Mouse (Mus musculus): ENCODE results near the gene Hlcs. TPM values are rescaled to one million over a fixed set of nuclear protein-coding genes. Genes with fewer than 3 reads are reported as not detected.

The Hlcs gene
- polyA plus RNA-seq, 1 experiment = 7.5 TPM

- Histone ChIP-seq H3K4me3 (replicated peaks; ENCODE audit: control insufficient read depth, low read depth, low read length) (no peak overlapping the region), H3K4me1 (ENCODE audit: control insufficient read depth, insufficient read depth, low read length) (no peaks in the 10 kb centered on the region), H3K27ac (ENCODE audit: control insufficient read depth, insufficient read depth, low read depth, low read length, poor library complexity) (no peak overlapping the region)
- TF ChIP-seq POLR2A (IDR thresholded peaks at IDR 0.05; ENCODE audit: borderline replicate concordance, control insufficient read depth, low read depth, low read length) (no peak), CTCF (IDR thresholded peaks at IDR 0.05; ENCODE audit: control insufficient read depth, insufficient read depth, low read length) (no peak)
- 47% methylated on average over 9 of the region's 9 CpGs for WGBS
Measured at GRCm38 (mm10) chr16:94126200-94126599, 187.2 kb downstream of the Hlcs start.

GRCm38 (mm10) chr16:94125172-94125981, 188.0 kb downstream of the Hlcs start:
- 4% methylated on average over 72 of the region's 83 CpGs for WGBS
- TF ChIP-seq CTCF (IDR thresholded peaks at IDR 0.05; ENCODE audit: control insufficient read depth, insufficient read depth, low read length) (no peak), POLR2A (IDR thresholded peaks at IDR 0.05; ENCODE audit: borderline replicate concordance, control insufficient read depth, low read depth, low read length) (no peak)
- no peak overlapping the region for H3K4me3 ChIP-seq (replicated peaks; ENCODE audit: control insufficient read depth, low read depth, low read length)
- no peak overlapping the region; the same call in 1 of the 2 replicates for H3K27ac ChIP-seq (ENCODE audit: control insufficient read depth, insufficient read depth, low read depth, low read length, poor library complexity)
- H3K4me1 ChIP-seq (ENCODE audit: control insufficient read depth, insufficient read depth, low read length) = no peaks in the 10 kb centered on the region

- Histone ChIP-seq H3K27ac (ENCODE audit: control insufficient read depth, insufficient read depth, low read depth, low read length, poor library complexity) (no peak overlapping the region), H3K4me1 (ENCODE audit: control insufficient read depth, insufficient read depth, low read length) (no peaks in the 10 kb centered on the region), H3K4me3 (replicated peaks; ENCODE audit: control insufficient read depth, low read depth, low read length) (no peak overlapping the region)
- WGBS = 55% methylated on average over 11 of the region's 11 CpGs
- TF ChIP-seq POLR2A (IDR thresholded peaks at IDR 0.05; ENCODE audit: borderline replicate concordance, control insufficient read depth, low read depth, low read length) = no peak
- TF ChIP-seq CTCF (IDR thresholded peaks at IDR 0.05; ENCODE audit: control insufficient read depth, insufficient read depth, low read length) = no peak
Measured at GRCm38 (mm10) chr16:94123247-94123646, 190.1 kb downstream of the Hlcs start.

GRCm38 (mm10) chr16:94122347-94122746, 191.0 kb downstream of the Hlcs start:
- Histone ChIP-seq H3K4me3 (replicated peaks; ENCODE audit: control insufficient read depth, low read depth, low read length) (no peak overlapping the region), H3K4me1 (ENCODE audit: control insufficient read depth, insufficient read depth, low read length) (no peaks in the 10 kb centered on the region), H3K27ac (ENCODE audit: control insufficient read depth, insufficient read depth, low read depth, low read length, poor library complexity) (no peak overlapping the region)
- WGBS = 3% methylated on average over 3 of the region's 3 CpGs
- TF ChIP-seq CTCF (IDR thresholded peaks at IDR 0.05; ENCODE audit: control insufficient read depth, insufficient read depth, low read length) (no peak), POLR2A (IDR thresholded peaks at IDR 0.05; ENCODE audit: borderline replicate concordance, control insufficient read depth, low read depth, low read length) (no peak)

GRCm38 (mm10) chr16:94118394-94118793, 195.0 kb downstream of the Hlcs start:
- no peak for TF ChIP-seq POLR2A (IDR thresholded peaks at IDR 0.05; ENCODE audit: borderline replicate concordance, control insufficient read depth, low read depth, low read length)
- no peak for TF ChIP-seq CTCF (IDR thresholded peaks at IDR 0.05; ENCODE audit: control insufficient read depth, insufficient read depth, low read length)
- H3K4me3 ChIP-seq (replicated peaks; ENCODE audit: control insufficient read depth, low read depth, low read length) = no peak overlapping the region
- WGBS = 86% methylated on average over 1 of the region's 1 CpGs
- H3K27ac ChIP-seq (ENCODE audit: control insufficient read depth, insufficient read depth, low read depth, low read length, poor library complexity) = no peak overlapping the region
- no peaks in the 10 kb centered on the region; the same call in 1 of the 2 replicates for H3K4me1 ChIP-seq (ENCODE audit: control insufficient read depth, insufficient read depth, low read length)

GRCm38 (mm10) chr16:94117333-94117732, 196.0 kb downstream of the Hlcs start:
- no peak overlapping the region for H3K27ac ChIP-seq (ENCODE audit: control insufficient read depth, insufficient read depth, low read depth, low read length, poor library complexity)
- TF ChIP-seq POLR2A (IDR thresholded peaks at IDR 0.05; ENCODE audit: borderline replicate concordance, control insufficient read depth, low read depth, low read length) (no peak), CTCF (IDR thresholded peaks at IDR 0.05; ENCODE audit: control insufficient read depth, insufficient read depth, low read length) (no peak)
- no peaks in the 10 kb centered on the region; the same call in 1 of the 2 replicates for H3K4me1 ChIP-seq (ENCODE audit: control insufficient read depth, insufficient read depth, low read length)
- H3K4me3 ChIP-seq (replicated peaks; ENCODE audit: control insufficient read depth, low read depth, low read length) = no peak overlapping the region
- WGBS = 61% methylated on average over 6 of the region's 6 CpGs

- WGBS = 51% methylated on average over 9 of the region's 9 CpGs
- no peak for TF ChIP-seq CTCF (IDR thresholded peaks at IDR 0.05; ENCODE audit: control insufficient read depth, insufficient read depth, low read length)
- no peak for TF ChIP-seq POLR2A (IDR thresholded peaks at IDR 0.05; ENCODE audit: borderline replicate concordance, control insufficient read depth, low read depth, low read length)
- Histone ChIP-seq H3K4me3 (replicated peaks; ENCODE audit: control insufficient read depth, low read depth, low read length) (no peak overlapping the region), H3K27ac (ENCODE audit: control insufficient read depth, insufficient read depth, low read depth, low read length, poor library complexity) (no peak overlapping the region), H3K4me1 (ENCODE audit: control insufficient read depth, insufficient read depth, low read length) (no peaks in the 10 kb centered on the region; the same call in 1 of the 2 replicates)
Measured at GRCm38 (mm10) chr16:94114693-94115092, 198.7 kb downstream of the Hlcs start.

GRCm38 (mm10) chr16:94113160-94113559, 200.2 kb downstream of the Hlcs start:
- no peaks in the 10 kb centered on the region; the same call in 1 of the 2 replicates for H3K4me1 ChIP-seq (ENCODE audit: control insufficient read depth, insufficient read depth, low read length)
- 27% methylated on average over 7 of the region's 7 CpGs for WGBS
- no peak overlapping the region for H3K4me3 ChIP-seq (replicated peaks; ENCODE audit: control insufficient read depth, low read depth, low read length)
- TF ChIP-seq POLR2A (IDR thresholded peaks at IDR 0.05; ENCODE audit: borderline replicate concordance, control insufficient read depth, low read depth, low read length) = no peak
- TF ChIP-seq CTCF (IDR thresholded peaks at IDR 0.05; ENCODE audit: control insufficient read depth, insufficient read depth, low read length) = no peak
- no peak overlapping the region for H3K27ac ChIP-seq (ENCODE audit: control insufficient read depth, insufficient read depth, low read depth, low read length, poor library complexity)

Data from bone marrow, adult 2 months (tissue).